Mouse (Mus musculus) midbrain, postnatal 0 days (tissue): ENCODE measurements at regions not wholly inside any gene's neighbourhood (a gene's known extent, or its start where the extent isn't known, plus 50 kb on each side); places are given as distances from the start of the nearest gene placed in this dataset.

Experiments used
- ATAC-seq: fragments of 200-750 bp; cut with Nextera tagmentation; 2 replicates; pipeline ENCODE4 v1.8.0; 2017; ENCODE audit warnings: moderate number of reproducible peaks, mild to moderate bottlenecking, moderate TSS enrichment, moderate library complexity; ENCODE audit not compliant: low FRiP score
- DNase-seq: peaks from one replicate; pipeline ENCODE4 v3.0.0-alpha.2; 2015; ENCODE audit warnings: low spot score
- H3K27ac ChIP-seq: fragments of 300-500 bp; sonication (generic); 2 replicates; pipeline ENCODE4 v1.5.1; 2014; ENCODE audit warnings: low read depth, mild to moderate bottlenecking, low read length, mixed read lengths
- H3K27me3 ChIP-seq: fragments of 300-500 bp; sonication (generic); 2 replicates; pipeline ENCODE4 v1.6.1; 2014; ENCODE audit warnings: low read length, control low read depth, mixed read lengths; ENCODE audit not compliant: insufficient read depth
- H3K36me3 ChIP-seq: fragments of 300-500 bp; sonication (generic); 2 replicates; pipeline ENCODE4 v1.6.1; 2014; ENCODE audit warnings: low read length, control low read depth, mixed read lengths; ENCODE audit not compliant: insufficient read depth
- H3K4me1 ChIP-seq: fragments of 300-500 bp; sonication (generic); 2 replicates; pipeline ENCODE4 v1.6.1; 2014; ENCODE audit warnings: mild to moderate bottlenecking, control low read depth, antibody characterized with exemption, low read length, mixed read lengths; ENCODE audit not compliant: insufficient read depth
- H3K4me2 ChIP-seq: fragments of 300-500 bp; sonication (generic); 2 replicates; pipeline ENCODE4 v1.6.1; 2014; ENCODE audit warnings: low read depth, mild to moderate bottlenecking, low read length, mixed read lengths; ENCODE audit not compliant: poor library complexity, severe bottlenecking
- H3K4me3 ChIP-seq: fragments of 300-500 bp; sonication (generic); 2 replicates; pipeline ENCODE4 v1.5.1; 2014; ENCODE audit warnings: low read depth, mild to moderate bottlenecking, low read length, moderate library complexity
- H3K9ac ChIP-seq: fragments of 300-500 bp; sonication (generic); replicated peaks from 2 replicates; pipeline ENCODE4 v1.6.1; 2014; ENCODE audit warnings: mild to moderate bottlenecking, low read length, moderate library complexity, mixed read lengths; ENCODE audit not compliant: poor library complexity, severe bottlenecking
- H3K9me3 ChIP-seq: fragments of 300-500 bp; sonication (generic); 2 replicates; pipeline ENCODE4 v1.6.1; 2016; ENCODE audit warnings: low read length, control low read depth
- CTCF ChIP-seq: IDR thresholded peaks from 2 replicates; pipeline ENCODE4 v1.5.1; 2016; ENCODE audit warnings: antibody characterized with exemption, mild to moderate bottlenecking
- WGBS: fragments of 180-500 bp; shearing (Covaris S2); extraction: QIAGEN DNeasy Blood & Tissue Kit; methylation state at CpG from one replicate; pipeline ENCODE4 v1.1.7; 2014; 5-methylcytosine and 5-hydroxymethylcytosine counted together

DNA sequence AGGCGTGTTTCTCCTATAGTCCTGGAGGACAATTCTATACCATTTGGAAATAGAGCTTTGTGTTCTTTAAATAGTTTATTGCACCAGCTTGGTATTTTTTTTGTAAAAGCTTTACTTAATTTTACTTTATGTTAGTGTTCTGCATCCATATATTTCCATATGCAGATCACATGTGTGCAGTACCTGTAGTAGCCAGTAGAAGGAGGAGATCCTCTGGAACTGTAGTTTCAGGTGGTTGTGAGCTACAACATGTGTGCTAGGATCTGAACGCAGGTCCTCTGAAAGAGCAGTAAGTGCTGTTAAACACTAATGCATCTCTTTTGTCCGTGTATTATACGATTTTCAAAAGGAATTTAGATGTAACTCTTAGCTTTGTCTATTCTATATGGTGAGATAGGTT is 335.2 kb downstream of the Gm21750 start:
- WGBS, result 95% methylated on average over 4 of the region's 4 CpGs
- H3K27me3 ChIP-seq, result no peaks in the 10 kb centered on the region
- ATAC-seq (no peak), DNase-seq (no peak)
- TF ChIP-seq CTCF, result no peak
- H3K36me3 ChIP-seq, result no peaks in the 10 kb centered on the region
- H3K4me1 ChIP-seq, result no peaks in the 10 kb centered on the region
- no peak overlapping the region for H3K4me2 ChIP-seq
- H3K9me3 ChIP-seq, result no peaks in the 10 kb centered on the region
- H3K9ac ChIP-seq, result no peak overlapping the region
- no peak overlapping the region for H3K4me3 ChIP-seq
- no peak overlapping the region for H3K27ac ChIP-seq

GRCm38 (mm10) chr14:73997796-73998195 is 336.8 kb downstream of the Gm21750 start:
- H3K4me3 ChIP-seq, result no peak overlapping the region
- ATAC-seq (no peak), DNase-seq (no peak)
- H3K27ac ChIP-seq, result no peak overlapping the region
- H3K9ac ChIP-seq, result no peak overlapping the region
- TF ChIP-seq CTCF, result no peak
- no peaks in the 10 kb centered on the region for H3K27me3 ChIP-seq
- no peaks in the 10 kb centered on the region for H3K9me3 ChIP-seq
- WGBS, result 88% methylated on average over 2 of the region's 2 CpGs
- no peaks in the 10 kb centered on the region for H3K36me3 ChIP-seq
- H3K4me1 ChIP-seq, result no peaks in the 10 kb centered on the region
- no peak overlapping the region for H3K4me2 ChIP-seq

- H3K9ac ChIP-seq, result no peak overlapping the region
- no peak for TF ChIP-seq CTCF
- H3K27me3 ChIP-seq, result no peaks in the 10 kb centered on the region
- no peaks in the 10 kb centered on the region for H3K36me3 ChIP-seq
- 29% methylated on average over 2 of the region's 2 CpGs for WGBS
- DNase-seq (no peak), ATAC-seq (no peak)
- H3K4me3 ChIP-seq, result no peak overlapping the region
- H3K4me2 ChIP-seq, result no peak overlapping the region
- H3K4me1 ChIP-seq, result no peaks in the 10 kb centered on the region
- no peaks in the 10 kb centered on the region for H3K9me3 ChIP-seq
- no peak overlapping the region for H3K27ac ChIP-seq
These were observed 338.4 kb downstream of the Gm21750 start for GRCm38 (mm10) chr14:73999409-73999909.

- Histone ChIP-seq H3K4me1 (no peaks in the 10 kb centered on the region), H3K9ac (no peak overlapping the region), H3K4me3 (no peak overlapping the region), H3K27me3 (no peaks in the 10 kb centered on the region), H3K27ac (no peak overlapping the region), H3K4me2 (no peak overlapping the region), H3K9me3 (no peaks in the 10 kb centered on the region), H3K36me3 (no peaks in the 10 kb centered on the region)
- ATAC-seq (no peak), DNase-seq (no peak)
- TF ChIP-seq CTCF, result no peak
- WGBS, result 92% methylated on average over 4 of the region's 4 CpGs
These were observed 345.9 kb downstream of the Gm21750 start for GRCm38 (mm10) chr14:74006911-74007310.

DNA sequence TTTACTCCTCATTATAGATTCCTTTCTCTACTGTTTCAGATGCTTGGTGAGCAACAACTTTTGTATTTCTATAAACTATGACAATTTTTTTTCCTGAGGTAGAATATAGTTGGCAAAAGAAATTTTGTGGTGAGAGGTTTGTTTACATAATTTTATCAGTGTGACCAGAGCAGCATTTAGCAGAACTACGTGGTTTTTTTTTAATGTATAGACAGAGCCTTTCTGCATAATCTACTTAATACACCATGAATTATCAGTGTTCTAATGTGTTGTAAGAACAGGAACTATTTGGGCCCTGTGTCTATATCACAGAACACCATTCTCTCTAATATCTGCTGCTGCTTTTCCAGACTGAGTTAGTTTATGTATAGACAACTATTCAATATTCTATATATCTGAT is 350.5 kb downstream of the Gm21750 start:
- Histone ChIP-seq H3K27me3 (no peaks in the 10 kb centered on the region), H3K27ac (no peak overlapping the region), H3K9ac (no peak overlapping the region), H3K4me3 (no peak overlapping the region), H3K4me2 (no peak overlapping the region), H3K9me3 (no peaks in the 10 kb centered on the region), H3K36me3 (no peaks in the 10 kb centered on the region), H3K4me1 (no peaks in the 10 kb centered on the region)
- no peak for TF ChIP-seq CTCF
- ATAC-seq (no peak), DNase-seq (no peak)
- WGBS, result 68% methylated on average over 1 of the region's 1 CpGs

- DNase-seq (no peak), ATAC-seq (no peak)
- no peak overlapping the region for H3K27ac ChIP-seq
- H3K4me2 ChIP-seq, result no peak overlapping the region
- no peaks in the 10 kb centered on the region for H3K36me3 ChIP-seq
- no peaks in the 10 kb centered on the region for H3K9me3 ChIP-seq
- no peaks in the 10 kb centered on the region for H3K27me3 ChIP-seq
- 67% methylated on average over 2 of the region's 2 CpGs for WGBS
- TF ChIP-seq CTCF, result no peak
- no peaks in the 10 kb centered on the region for H3K4me1 ChIP-seq
- H3K9ac ChIP-seq, result no peak overlapping the region
- no peak overlapping the region for H3K4me3 ChIP-seq
These were observed 358.4 kb downstream of the Gm21750 start for GRCm38 (mm10) chr14:74019421-74019820.
